Mouse (Mus musculus) MEL (cell line): Measurements from ENCODE around the gene Zfp385b. TPM values are rescaled to one million over a fixed set of nuclear protein-coding genes. Genes with fewer than 3 reads are reported as not detected.

Experiments
- DNase-seq: peaks from one replicate; pipeline ENCODE4 v3.0.0; 2011; ENCODE audit warnings: low read depth, low spot score
- H3K27ac ChIP-seq: 2 replicates; pipeline ENCODE4 v1.5.1; 2012; ENCODE audit warnings: low read depth, mild to moderate bottlenecking, control low read depth, low read length, moderate library complexity; ENCODE audit not compliant: control insufficient read depth
- H3K27me3 ChIP-seq, 2 experiments: fragments of 150-350 bp in 1 of 2; sonication (generic) in 1 of 2; 2 replicates each; pipeline ENCODE4 v1.6.1; 2012; ENCODE audit warnings: low read length in 2 of 2, mild to moderate bottlenecking in 2 of 2, improper control_type of control experiment in 1 of 2, moderate library complexity in 1 of 2; ENCODE audit not compliant: insufficient read depth in 2 of 2, control insufficient read depth in 1 of 2
- H3K36me3 ChIP-seq, 2 experiments: 2 replicates each; pipeline ENCODE4 v1.6.1; 2012 to 2014; ENCODE audit warnings: low read length in 2 of 2, improper control_type of control experiment in 1 of 2, inconsistent platforms in 1 of 2, mild to moderate bottlenecking in 1 of 2; ENCODE audit not compliant: insufficient read depth in 2 of 2, control insufficient read depth in 1 of 2
- H3K4me1 ChIP-seq, 2 experiments: fragments of 150-350 bp in 1 of 2; sonication (generic) in 1 of 2; 2 replicates each; pipeline ENCODE4 v1.6.1; 2012; ENCODE audit warnings: low read length in 2 of 2, improper control_type of control experiment in 1 of 2, mild to moderate bottlenecking in 1 of 2; ENCODE audit not compliant: insufficient read depth in 2 of 2, control insufficient read depth in 1 of 2
- H3K4me3 ChIP-seq, 2 experiments: fragments of 150-350 bp in 1 of 2; sonication (generic) in 1 of 2; 2 replicates each; pipeline ENCODE4 v1.5.1; 2012; ENCODE audit warnings: low read depth in 2 of 2, low read length in 2 of 2, mild to moderate bottlenecking in 2 of 2, moderate library complexity in 2 of 2, control low read depth in 1 of 2, improper control_type of control experiment in 1 of 2; ENCODE audit not compliant: control insufficient read depth in 1 of 2, insufficient read depth in 1 of 2
- H3K79me2 ChIP-seq: 2 replicates; pipeline ENCODE4 v1.6.1; 2012; ENCODE audit warnings: mild to moderate bottlenecking, low read length, moderate library complexity; ENCODE audit not compliant: control insufficient read depth, poor library complexity, insufficient read depth
- H3K9ac ChIP-seq: 2 replicates; pipeline ENCODE4 v1.6.1; 2012; ENCODE audit warnings: low read depth, mild to moderate bottlenecking, control low read depth, low read length, moderate library complexity; ENCODE audit not compliant: control insufficient read depth, poor library complexity, severe bottlenecking
- H3K9me3 ChIP-seq: fragments of 150-350 bp; sonication (generic); replicated peaks from 2 replicates; pipeline ENCODE4 v1.6.1; 2012; ENCODE audit warnings: mild to moderate bottlenecking, low read length, improper control_type of control experiment, moderate library complexity; ENCODE audit not compliant: insufficient read depth
- E2F4 ChIP-seq: IDR thresholded peaks from 2 replicates; pipeline ENCODE4 v1.6.1; 2011; ENCODE audit warnings: low read depth, low read length, improper control_type of control experiment, borderline replicate concordance
- ETS1 ChIP-seq: IDR thresholded peaks from 2 replicates; pipeline ENCODE4 v1.6.1; 2012; ENCODE audit warnings: low read depth, mild to moderate bottlenecking, inconsistent platforms, low read length, improper control_type of control experiment, moderate library complexity
- HCFC1 ChIP-seq: IDR thresholded peaks from 2 replicates; pipeline ENCODE4 v1.6.1; 2012; ENCODE audit warnings: low read depth, mild to moderate bottlenecking, inconsistent platforms, low read length, improper control_type of control experiment, moderate library complexity
- JUND ChIP-seq: IDR thresholded peaks from 2 replicates; pipeline ENCODE4 v1.6.1; 2011; ENCODE audit warnings: low read depth, mild to moderate bottlenecking, improper control_type of control experiment, low read length
- KAT2A ChIP-seq: conservative IDR thresholded peaks from 2 replicates; pipeline ENCODE4 v1.6.1; 2012; ENCODE audit warnings: low read depth, low read length, improper control_type of control experiment, inconsistent platforms
- MAX ChIP-seq: IDR thresholded peaks from 2 replicates; pipeline ENCODE4 v1.6.1; 2011; ENCODE audit warnings: low read length, improper control_type of control experiment
- MAZ ChIP-seq: IDR thresholded peaks from 2 replicates; pipeline ENCODE4 v1.6.1; 2012; ENCODE audit warnings: low read depth, mild to moderate bottlenecking, inconsistent platforms, low read length, improper control_type of control experiment
- NELFE ChIP-seq: IDR thresholded peaks from 2 replicates; pipeline ENCODE4 v1.6.1; 2011; ENCODE audit warnings: low read depth, low read length, improper control_type of control experiment
- POLR2AphosphoS2 ChIP-seq: IDR thresholded peaks from 2 replicates; pipeline ENCODE4 v1.6.1; 2011; ENCODE audit warnings: low read length, improper control_type of control experiment
- POLR2AphosphoS5 ChIP-seq: IDR thresholded peaks from 2 replicates; pipeline ENCODE4 v1.6.1; 2012; ENCODE audit warnings: low read depth, borderline replicate concordance, mild to moderate bottlenecking, inconsistent platforms, low read length, moderate library complexity, mixed read lengths
- RCOR1 ChIP-seq: IDR thresholded peaks from 2 replicates; pipeline ENCODE4 v1.6.1; 2012; ENCODE audit warnings: low read depth, mild to moderate bottlenecking, inconsistent platforms, low read length, improper control_type of control experiment
- SMC3 ChIP-seq: IDR thresholded peaks from 2 replicates; pipeline ENCODE4 v1.6.1; 2011; ENCODE audit warnings: low read depth, low read length, improper control_type of control experiment
- TAL1 ChIP-seq: IDR thresholded peaks from 2 replicates; pipeline ENCODE4 v1.6.1; 2012; ENCODE audit warnings: mild to moderate bottlenecking, inconsistent platforms, low read length, moderate library complexity, mixed read lengths
- TBP ChIP-seq: IDR thresholded peaks from 2 replicates; pipeline ENCODE4 v1.8.0; 2011; ENCODE audit warnings: low read depth, low read length, improper control_type of control experiment
- TCF12 ChIP-seq: IDR thresholded peaks from 2 replicates; pipeline ENCODE4 v1.6.1; 2014; ENCODE audit warnings: low read depth, mild to moderate bottlenecking, inconsistent platforms, low read length, improper control_type of control experiment, moderate library complexity
- UBTF ChIP-seq: IDR thresholded peaks from 2 replicates; pipeline ENCODE4 v1.6.1; 2012; ENCODE audit warnings: low read depth, mild to moderate bottlenecking, inconsistent platforms, low read length, improper control_type of control experiment, moderate library complexity, borderline replicate concordance; ENCODE audit not compliant: insufficient read depth
- USF1 ChIP-seq: IDR thresholded peaks from 2 replicates; pipeline ENCODE4 v1.6.1; 2014; ENCODE audit warnings: low read depth, mild to moderate bottlenecking, inconsistent platforms, low read length, improper control_type of control experiment, moderate library complexity
- USF2 ChIP-seq, 2 experiments: IDR thresholded peaks; 2 replicates each; pipeline ENCODE4 v1.6.1; 2011 to 2012; ENCODE audit warnings: improper control_type of control experiment in 2 of 2, low read length in 2 of 2, borderline replicate concordance in 1 of 2, inconsistent platforms in 1 of 2, low read depth in 1 of 2, mild to moderate bottlenecking in 1 of 2; ENCODE audit not compliant: insufficient read depth in 1 of 2
- ZC3H11A ChIP-seq: IDR thresholded peaks from 2 replicates; pipeline ENCODE4 v1.6.1; 2012; ENCODE audit warnings: low read depth, mild to moderate bottlenecking, inconsistent platforms, low read length, improper control_type of control experiment
- polyA plus RNA-seq, 2 experiments: library from polyadenylated mRNA; stranded (reverse) in 1 of 2; unstranded in 1 of 2; fragments of >175 nt in 1 of 2; fragments of >200 nt in 1 of 2; gene quantifications; 2 replicates each; pipeline versions ENCODE4 v1.2.1 to v1.2.4; 2012; ENCODE audit warnings: low replicate concordance in 2 of 2, low read depth in 1 of 2; ENCODE audit not compliant: insufficient read length in 2 of 2, insufficient read depth in 1 of 2, missing spikeins in 1 of 2
- total RNA-seq: library from RNA; depleted of rRNA; stranded (reverse); fragments of 300-350 nt; gene quantifications from 2 replicates; pipeline ENCODE4 v1.2.3, GENCODE M21; 2012

The Zfp385b gene
- total and polyA plus RNA-seq, 3 experiments = not detected

GRCm38 (mm10) chr2:77758403-77759071 is 60.9 kb downstream of the Zfp385b start:
- Histone ChIP-seq H3K4me3 (no peak overlapping the region), H3K79me2 (no peaks in the 10 kb centered on the region), H3K9ac (no peak overlapping the region), H3K4me1 (no peaks in the 10 kb centered on the region), H3K9me3 (no peaks in the 10 kb centered on the region), H3K27me3 (no peaks in the 10 kb centered on the region), H3K27ac (no peak overlapping the region), H3K36me3 (no peaks in the 10 kb centered on the region)
- TF ChIP-seq USF1 = no peak
- TF ChIP-seq E2F4 = no peak
- no peak for TF ChIP-seq RCOR1
- no peak for TF ChIP-seq HCFC1
- no peak for TF ChIP-seq MAZ
- no peak for TF ChIP-seq ETS1
- no peak for TF ChIP-seq TAL1
- TF ChIP-seq NELFE = no peak
- no peak for TF ChIP-seq POLR2AphosphoS2
- no peak for TF ChIP-seq SMC3
- no peak for TF ChIP-seq ZC3H11A
- TF ChIP-seq KAT2A = no peak
- no peak for DNase-seq

GRCm38 (mm10) chr2:77752491-77752890 is 66.9 kb downstream of the Zfp385b start:
- no peaks in the 10 kb centered on the region for H3K79me2 ChIP-seq
- H3K36me3 ChIP-seq = no peaks in the 10 kb centered on the region
- H3K27ac ChIP-seq = no peak overlapping the region
- H3K27me3 ChIP-seq = no peaks in the 10 kb centered on the region
- H3K9ac ChIP-seq = no peak overlapping the region
- no peak for DNase-seq
- no peaks in the 10 kb centered on the region for H3K4me1 ChIP-seq
- H3K4me3 ChIP-seq = no peak overlapping the region
- no peaks in the 10 kb centered on the region for H3K9me3 ChIP-seq
- no peak for TF ChIP-seq JUND
- TF ChIP-seq TCF12 = no peak
- TF ChIP-seq USF1 = no peak
- TF ChIP-seq USF2 (IDR thresholded peaks at IDR 0.05; ENCODE audit: borderline replicate concordance in 1 of 2, insufficient read depth in 1 of 2, low read depth in 1 of 2, low read length in 2 of 2) = no peak
- no peak for TF ChIP-seq NELFE
- no peak for TF ChIP-seq POLR2AphosphoS5
- TF ChIP-seq TBP = no peak
- no peak for TF ChIP-seq ZC3H11A
- TF ChIP-seq MAX = no peak
- no peak for TF ChIP-seq RCOR1
- TF ChIP-seq UBTF = no peak
